ENCODE assay signal across 10 mouse cellular contexts in the genomic region with DNA sequence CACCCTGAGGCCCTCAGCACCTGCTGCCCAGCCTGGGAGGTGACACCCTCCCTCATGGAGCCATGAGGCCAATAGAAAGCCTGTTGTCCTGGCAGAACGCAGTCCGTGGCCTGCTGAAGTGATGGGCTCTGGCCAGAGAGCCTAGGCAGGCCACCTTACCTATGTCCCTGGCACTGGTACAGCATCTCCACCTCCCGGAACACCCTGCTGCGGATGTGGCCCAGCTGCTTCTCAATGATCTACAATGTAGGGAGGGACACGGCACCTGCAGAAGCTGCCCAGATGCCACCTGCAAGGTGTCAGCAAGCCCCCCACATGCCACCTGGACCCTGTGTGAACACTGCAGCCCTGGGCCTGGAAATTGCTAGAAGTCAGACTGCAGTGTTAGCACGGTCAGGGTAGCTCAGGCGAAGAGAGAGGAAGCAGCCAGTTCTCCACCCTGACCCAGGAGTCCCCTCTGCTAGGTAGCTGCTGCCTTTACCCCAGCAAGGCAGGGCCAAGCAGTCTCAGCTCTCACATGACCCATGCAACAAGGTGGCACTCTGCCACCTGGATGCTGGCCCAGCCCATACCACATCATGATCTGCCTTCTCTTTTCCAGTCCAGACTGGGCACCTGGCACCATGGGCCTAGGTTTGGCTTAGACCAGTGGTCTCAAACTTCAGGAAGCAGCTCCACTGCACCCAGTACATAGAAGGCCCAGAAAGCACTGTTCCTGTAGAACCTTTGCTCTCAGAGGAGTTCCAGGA. TPM values are rescaled to one million over a fixed set of nuclear protein-coding genes. Genes with fewer than 3 reads are reported as not detected.
DNase-seq lines count a peak whose midpoint lies in the region; ATAC-seq lines count a peak whose summit lies in the region.
"Had no signal": no experiment of that assay in that cellular context is flagged by ENCODE, and none has a peak within 500 bp of the region (broad histone marks: within the 10 kb centered on the region; RNA-seq: fewer than 3 reads in every experiment).

No protein-coding gene starts in this region.

- no peaks in the 10 kb centered on the region for H3K9me3 ChIP-seq in neural tube, embryonic 14.5 days (ENCODE audit: control insufficient read depth, low read length)
- no peaks in the 10 kb centered on the region for H3K9me3 ChIP-seq in neural tube, embryonic 15.5 days (replicated peaks)
- H3K9me3 ChIP-seq: heart, embryonic 13.5 days; midbrain, embryonic 12.5 days had no signal

- H3K4me2 ChIP-seq in neural tube, embryonic 14.5 days (ENCODE audit: low read depth, low read length): no peak overlapping the region
- no peak overlapping the region for H3K4me2 ChIP-seq in neural tube, embryonic 15.5 days
- H3K4me2 ChIP-seq: heart, embryonic 13.5 days; midbrain, embryonic 12.5 days had no signal

- H3K4me3 ChIP-seq in neural tube, embryonic 14.5 days (ENCODE audit: low read depth, low read length): no peak overlapping the region
- H3K4me3 ChIP-seq in neural tube, embryonic 15.5 days (replicated peaks): no peak overlapping the region
- H3K4me3 ChIP-seq: heart, embryonic 13.5 days; midbrain, embryonic 12.5 days had no signal

- H3K9ac ChIP-seq in neural tube, embryonic 14.5 days (replicated peaks; ENCODE audit: low read depth, low read length): no peak overlapping the region
- H3K9ac ChIP-seq in neural tube, embryonic 15.5 days (replicated peaks): no peak overlapping the region
- H3K9ac ChIP-seq: heart, embryonic 13.5 days; midbrain, embryonic 12.5 days had no signal

- H3K4me1 ChIP-seq in neural tube, embryonic 14.5 days (ENCODE audit: control insufficient read depth, insufficient read depth, low read length): peaks cover 29% of the 10 kb centered on the region
- peaks cover 59% of the 10 kb centered on the region for H3K4me1 ChIP-seq in neural tube, embryonic 15.5 days

- H3K36me3 ChIP-seq in neural tube, embryonic 14.5 days (ENCODE audit: control insufficient read depth, insufficient read depth, low read length): peaks cover 55% of the 10 kb centered on the region
- peaks cover 68% of the 10 kb centered on the region for H3K36me3 ChIP-seq in neural tube, embryonic 15.5 days

- 0 out of 2 replicates have a peak overlapping the region, but pooled peaks have one; percentile 35 for H3K27ac ChIP-seq in neural tube, embryonic 14.5 days (ENCODE audit: low read depth, low read length)
- H3K27ac ChIP-seq in neural tube, embryonic 15.5 days (replicated peaks): no peak overlapping the region
- H3K27ac ChIP-seq: heart, embryonic 13.5 days; midbrain, embryonic 12.5 days had no signal

- peak; percentile 87 for DNase-seq in cerebellum, adult 9-11 months
- peak; percentile 58 for DNase-seq in heart, postnatal 25 days (ENCODE audit: low spot score)
- DNase-seq in skeletal muscle tissue, adult 2 months (ENCODE audit: low read depth, low spot score): peak; percentile 90
- no peak for DNase-seq in T-cell, adult 2 months (ENCODE audit: low spot score)
- no peak for DNase-seq in left cerebral cortex, adult 8-10 months (ENCODE audit: low spot score in 2 of 2)
- DNase-seq in layer of hippocampus, adult 9-10 months (ENCODE audit: low spot score): no peak

- H3K27me3 ChIP-seq in neural tube, embryonic 14.5 days (ENCODE audit: control insufficient read depth, insufficient read depth, low read length): no peaks in the 10 kb centered on the region
- H3K27me3 ChIP-seq in neural tube, embryonic 15.5 days (replicated peaks): no peaks in the 10 kb centered on the region
- H3K27me3 ChIP-seq: heart, embryonic 13.5 days; midbrain, embryonic 12.5 days had no signal

- intact Hi-C loops in heart, postnatal 25 days (cut with DNase I): no loop called here

- ATAC-seq in neural tube, embryonic 14.5 days (ENCODE audit: low read depth): no peak
- no peak; the same call in 1 of the 2 replicates for ATAC-seq in neural tube, embryonic 15.5 days (ENCODE audit: low FRiP score)

- WGBS in neural tube, embryonic 14.5 days: 93% methylated on average over 7 of the region's 7 CpGs
- 94% methylated on average over 7 of the region's 7 CpGs for WGBS in neural tube, embryonic 15.5 days

RNA-seq across cellular contexts. Expression of gene Mknk2, which starts 8.0 kb away (rescaled TPM):
- polyA plus RNA-seq in neural tube, embryonic 14.5 days (2014; fragmentation: Nextera tagmentation; extraction: Ambion mirVana): 43.1 and 57.3 TPM in 2 replicates
- polyA plus RNA-seq in neural tube, embryonic 15.5 days (2015; fragmentation: Nextera tagmentation; extraction: Ambion mirVana): 56.2 and 70.3 TPM in 2 replicates
- total RNA-seq in heart, postnatal 25 days (2021): 100 to 1,000 TPM; 158 to 181 TPM
- 10 to 100 TPM; 36.0 to 47.0 (median 40.9) TPM for total RNA-seq in left cerebral cortex, adult 8-10 months (2022)

RNA-seq across cellular contexts. Expression of gene Btbd2, which starts 13.0 kb away (rescaled TPM):
- polyA plus RNA-seq in neural tube, embryonic 14.5 days (2014; fragmentation: Nextera tagmentation; extraction: Ambion mirVana): 75.0 and 79.7 TPM in 2 replicates
- 91.9 and 92.1 TPM in 2 replicates for polyA plus RNA-seq in neural tube, embryonic 15.5 days (2015; fragmentation: Nextera tagmentation; extraction: Ambion mirVana)
- total RNA-seq in heart, postnatal 25 days (2021): 10 to 100 TPM; 41.5 to 45.8 TPM
- total RNA-seq in left cerebral cortex, adult 8-10 months (2022): 10 to 100 TPM; 88.6 to 97.6 (median 94.5) TPM

RNA-seq across cellular contexts. Expression of gene Mob3a, which starts 31.9 kb away (rescaled TPM):
- 42.0 and 48.6 TPM in 2 replicates for polyA plus RNA-seq in neural tube, embryonic 14.5 days (2014; fragmentation: Nextera tagmentation; extraction: Ambion mirVana)
- 53.0 and 58.8 TPM in 2 replicates for polyA plus RNA-seq in neural tube, embryonic 15.5 days (2015; fragmentation: Nextera tagmentation; extraction: Ambion mirVana)
- 1 to 10 TPM; 8.2 to 8.9 TPM for total RNA-seq in heart, postnatal 25 days (2021)
- total RNA-seq in left cerebral cortex, adult 8-10 months (2022): 10 to 100 TPM; 12.0 to 17.6 (median 14.8) TPM

RNA-seq across cellular contexts. Expression of gene Izumo4, which starts 32.1 kb away (rescaled TPM):
- 24.9 and 29.5 TPM in 2 replicates for polyA plus RNA-seq in neural tube, embryonic 14.5 days (2014; fragmentation: Nextera tagmentation; extraction: Ambion mirVana)
- polyA plus RNA-seq in neural tube, embryonic 15.5 days (2015; fragmentation: Nextera tagmentation; extraction: Ambion mirVana): 43.3 and 46.8 TPM in 2 replicates
- total RNA-seq in heart, postnatal 25 days (2021): 1 to 10 TPM; 2.6 to 3.4 TPM
- total RNA-seq in left cerebral cortex, adult 8-10 months (2022): 10 to 100 TPM; 44.2 to 67.8 (median 57.0) TPM

RNA-seq across cellular contexts. Expression of gene Csnk1g2, which starts 47.3 kb away (rescaled TPM):
- 50.3 and 76.8 TPM in 2 replicates for polyA plus RNA-seq in neural tube, embryonic 14.5 days (2014; fragmentation: Nextera tagmentation; extraction: Ambion mirVana)
- polyA plus RNA-seq in neural tube, embryonic 15.5 days (2015; fragmentation: Nextera tagmentation; extraction: Ambion mirVana): 106 and 118 TPM in 2 replicates
- total RNA-seq in heart, postnatal 25 days (2021): 100 to 1,000 TPM; 116 TPM
- 100 to 1,000 TPM; 214 to 250 (median 240) TPM for total RNA-seq in left cerebral cortex, adult 8-10 months (2022)

Comparison
In these comparisons a context has a peak if more than half of its experiments do, and no peak if none do; other contexts are left out.
1. DNase-seq: peak in cerebellum, adult 9-11 months (single experiment), heart, postnatal 25 days (single experiment) and skeletal muscle tissue, adult 2 months (single experiment); none in T-cell, adult 2 months (single experiment), left cerebral cortex, adult 8-10 months (0 of 2) and layer of hippocampus, adult 9-10 months (single experiment).